Mouse (Mus musculus): Measurements from ENCODE around the gene Gcnt3.
A peak's percentile ranks its signal among the peaks of the same experiment; 100 is the strongest.

Gcnt3 gene

DNA sequence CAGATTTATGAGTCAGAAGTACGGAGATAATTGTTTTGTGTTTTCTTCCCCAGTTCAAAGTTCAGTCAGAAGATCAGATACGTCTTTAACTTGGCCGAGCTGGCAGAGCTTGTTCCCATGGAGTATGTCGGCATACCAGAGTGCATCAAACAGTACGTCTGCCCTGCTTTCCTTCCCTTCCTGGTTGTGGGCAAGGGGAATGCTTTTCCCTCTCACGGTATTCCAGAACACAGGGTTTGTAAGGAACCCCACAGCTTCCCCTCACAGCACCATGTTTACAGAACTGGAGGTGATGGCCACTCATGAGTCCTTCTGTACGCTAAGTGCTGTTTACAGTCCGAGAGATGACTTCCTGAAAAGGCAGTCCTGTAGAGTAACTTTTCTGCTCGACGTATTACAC is 34.4 kb downstream of the Gcnt3 start:
- no peak for DNase-seq (ENCODE audit: low spot score)

DNA sequence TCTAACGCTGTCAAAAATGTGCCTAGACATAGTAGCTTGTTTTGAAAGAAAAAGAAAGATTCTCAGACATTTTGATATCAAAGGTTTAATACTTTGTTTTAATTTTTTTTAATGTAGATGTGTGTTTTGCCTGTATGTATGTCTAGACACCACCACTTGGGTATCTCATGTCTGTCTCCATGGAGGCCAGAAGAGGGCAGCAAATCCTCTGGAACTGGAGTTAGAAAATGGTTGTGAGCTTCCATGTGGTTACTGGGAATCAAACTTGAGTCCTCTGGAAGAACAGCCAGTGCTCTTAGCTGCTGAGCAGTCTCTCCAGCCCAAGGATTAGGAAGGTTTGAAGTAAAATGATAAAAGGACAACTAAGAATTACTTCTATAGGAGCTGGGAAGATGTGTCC is 38.6 kb downstream of the Gcnt3 start:
- no peak for DNase-seq (ENCODE audit: low spot score)

DNA sequence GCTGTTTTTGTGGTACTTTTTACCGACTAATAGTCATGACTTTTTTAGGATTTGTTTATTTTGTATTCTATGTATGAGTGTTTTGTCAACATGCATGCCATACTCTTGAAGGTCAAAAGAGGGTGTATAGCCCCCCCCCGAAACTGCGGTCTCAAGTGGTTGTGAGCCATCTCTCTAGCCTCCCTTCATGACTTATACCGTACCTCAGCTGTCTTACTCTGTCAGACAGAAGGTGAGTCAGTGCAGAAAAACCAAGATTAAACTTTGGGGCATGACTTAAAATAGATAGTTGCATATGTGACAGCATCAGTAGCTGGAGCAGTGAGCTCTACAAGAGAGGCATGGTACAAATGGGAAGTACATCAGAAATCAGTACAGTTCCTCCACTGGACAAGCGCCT is 43.3 kb downstream of the Gcnt3 start:
- no peak for DNase-seq (ENCODE audit: low spot score)

DNA sequence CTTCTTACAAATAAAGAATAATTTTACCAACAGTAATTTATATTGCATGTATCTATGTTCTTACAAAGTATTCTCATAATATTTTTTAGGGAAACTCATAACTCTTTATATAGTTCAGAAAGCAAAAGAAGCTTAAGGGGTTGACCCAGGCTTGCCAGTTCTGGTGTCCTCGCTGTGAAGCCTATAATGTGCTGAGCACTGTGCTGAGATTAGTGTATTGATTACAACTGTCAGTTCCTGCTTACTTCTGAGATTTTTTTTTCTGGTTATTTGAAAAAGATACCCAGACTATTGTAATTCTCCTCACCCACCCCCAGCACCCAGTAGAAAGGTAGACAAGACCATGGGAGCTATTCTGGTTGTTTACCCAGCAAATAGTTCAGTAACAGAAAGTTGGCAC is 44.4 kb downstream of the Gcnt3 start:
- no peak for DNase-seq (ENCODE audit: low spot score)

DNA sequence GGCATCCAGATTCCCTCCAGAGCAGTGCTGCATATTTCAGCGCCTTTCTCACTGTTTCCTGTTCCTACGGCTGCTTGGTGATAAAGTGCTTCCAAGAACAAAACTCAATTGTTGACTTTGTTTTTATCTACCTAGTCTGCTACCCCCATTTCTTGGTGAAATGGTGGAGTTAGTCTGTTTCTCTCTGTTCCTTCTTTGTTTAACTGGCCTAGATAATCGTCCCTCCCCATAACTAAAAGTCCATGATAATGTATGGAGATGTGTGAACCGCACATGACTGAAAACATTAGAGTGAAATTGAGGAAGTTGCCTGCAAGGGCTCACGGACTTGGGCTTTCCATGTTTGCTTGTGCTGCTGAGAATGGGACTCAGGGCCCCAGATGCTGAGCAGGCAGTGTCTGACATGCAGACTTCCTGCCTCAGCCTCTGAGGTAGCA is 45.0 kb downstream of the Gcnt3 start:
- DNase-seq (ENCODE audit: low spot score) = no peak

DNA sequence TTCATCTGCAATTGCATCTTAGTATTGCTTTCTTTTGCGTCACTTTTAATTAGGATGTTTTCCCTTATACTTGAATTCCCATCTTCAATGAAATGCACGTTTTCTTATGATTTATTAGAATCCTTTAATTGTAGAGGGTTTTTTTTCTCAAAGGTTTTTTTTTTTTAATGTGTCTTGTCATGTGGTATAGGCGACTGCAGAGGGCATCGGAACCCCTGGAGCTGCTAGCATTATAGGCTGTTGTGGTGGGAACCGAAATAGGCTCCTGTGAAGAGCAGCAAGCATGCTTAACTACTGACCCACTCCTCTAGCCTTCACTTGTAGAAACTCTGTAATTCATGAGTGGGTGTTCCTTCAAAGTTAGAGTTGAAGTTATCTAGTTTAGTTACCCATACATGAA is 47.5 kb downstream of the Gcnt3 start:
- no peak for DNase-seq (ENCODE audit: low spot score)

DNA sequence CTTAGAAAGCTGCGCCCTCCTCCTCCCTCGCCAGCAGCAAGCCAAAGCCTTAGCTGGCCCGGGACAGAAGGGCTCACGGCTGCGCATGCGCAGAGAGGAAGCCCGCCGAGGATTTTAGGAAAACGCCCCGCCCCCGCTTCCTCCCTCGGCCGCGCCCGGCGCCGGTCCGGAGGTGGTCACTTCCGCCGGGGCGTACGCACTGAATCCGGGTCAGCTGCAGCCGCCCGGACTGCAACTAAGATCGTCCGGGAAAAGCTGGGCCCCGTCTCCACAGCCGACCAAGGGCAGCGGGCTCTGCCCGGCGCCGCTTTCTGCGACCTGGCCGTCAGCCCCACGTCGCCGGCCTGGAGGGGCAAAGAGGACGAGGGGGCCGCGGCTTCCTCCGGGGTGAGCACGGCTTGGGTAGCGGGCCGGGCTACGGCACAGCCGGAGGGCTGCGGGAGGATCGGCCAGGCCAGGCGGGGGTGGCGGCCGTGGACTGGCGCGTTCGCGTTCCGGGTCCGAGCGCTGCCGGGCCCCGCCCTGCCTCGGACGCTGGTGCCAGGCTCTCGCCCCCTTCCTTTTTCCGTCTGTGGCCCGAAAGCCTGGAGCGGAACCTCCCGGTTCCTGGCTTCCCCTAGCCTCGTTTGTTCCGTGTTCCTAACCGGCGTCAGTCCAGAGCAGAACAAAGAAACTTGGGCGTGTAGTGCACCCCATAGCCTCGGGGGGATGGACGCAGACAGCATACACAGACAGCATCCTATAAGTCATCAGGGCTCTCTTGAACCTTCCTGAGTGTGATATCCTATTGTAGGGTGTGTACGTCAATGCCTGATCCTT is 48.4 kb downstream of the Gcnt3 start, which contains the start of gene Bnip2:
TSS of gene Bnip2 (plus strand) at position 164 of the 819 bp plus-strand sequence.
- peak; percentile 71 for DNase-seq (ENCODE audit: low spot score)

DNA sequence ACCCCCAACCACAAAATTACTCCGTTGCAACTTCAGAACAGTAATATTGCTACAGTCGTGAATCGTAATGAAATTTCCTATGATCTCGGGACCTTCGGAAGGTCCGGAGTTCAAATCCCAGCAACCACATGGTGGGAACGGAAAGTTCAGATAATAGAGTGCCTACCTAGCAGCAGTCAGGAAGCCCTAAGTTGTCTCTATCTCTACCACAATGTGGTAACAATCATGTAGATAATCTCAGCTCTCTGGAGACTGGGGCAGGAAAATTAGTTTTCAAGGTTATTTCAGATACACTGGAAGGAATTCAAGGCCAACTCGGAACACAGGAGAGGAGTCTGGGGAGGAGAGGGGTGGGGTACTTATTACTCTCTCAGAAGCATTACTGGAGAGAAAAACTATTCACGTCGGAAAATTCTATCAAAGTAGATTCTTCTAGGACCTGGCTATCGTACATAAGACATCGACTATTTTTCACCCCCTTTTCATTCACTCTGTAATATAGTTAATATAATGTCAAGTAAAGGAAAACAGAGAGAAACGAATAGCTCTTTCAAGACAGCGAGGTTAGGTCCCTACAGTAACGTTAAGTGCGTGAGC is 49.1 kb downstream of the Gcnt3 start:
- DNase-seq (ENCODE audit: low spot score) = no peak

DNA sequence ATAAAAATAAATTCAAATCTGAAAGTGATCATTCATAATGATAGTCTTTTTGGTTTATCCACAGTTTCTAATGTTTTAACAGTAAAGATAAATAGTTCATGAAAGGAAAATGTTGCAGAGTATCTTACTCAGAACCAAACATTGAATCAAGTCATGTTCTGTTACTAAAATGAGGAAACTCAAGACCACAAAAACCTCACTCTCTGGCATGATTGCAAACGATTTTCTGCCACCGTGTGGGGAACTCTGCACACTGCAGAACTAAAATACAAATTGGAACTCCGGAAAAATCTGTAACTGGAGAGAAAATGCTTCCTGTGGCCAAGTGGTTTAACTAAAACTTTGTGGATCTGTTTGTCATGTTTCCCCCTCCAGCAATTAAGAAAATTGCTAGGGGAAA is 50.3 kb downstream of the Gcnt3 start:
- peak; percentile 69 for DNase-seq (ENCODE audit: low spot score)

DNA sequence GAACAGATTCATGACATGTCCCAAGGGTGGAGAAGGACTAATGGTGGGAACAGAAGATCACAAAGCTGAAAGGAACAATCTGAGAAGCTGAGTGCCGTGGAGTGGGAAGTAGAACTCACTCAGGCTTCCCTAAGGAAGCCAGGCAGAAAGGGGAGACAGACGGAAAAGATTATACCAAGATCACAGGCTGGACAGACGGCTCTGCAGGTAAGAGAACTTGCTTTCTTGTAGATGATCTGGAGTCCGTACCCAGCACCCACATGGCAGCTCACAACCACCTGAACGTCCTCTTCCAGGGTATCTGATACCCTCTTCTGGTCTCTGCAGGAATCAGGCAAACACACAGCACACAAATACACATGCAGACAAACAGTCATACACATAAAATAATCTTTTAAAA is 51.3 kb downstream of the Gcnt3 start:
- DNase-seq (ENCODE audit: low spot score) = no peak

DNA sequence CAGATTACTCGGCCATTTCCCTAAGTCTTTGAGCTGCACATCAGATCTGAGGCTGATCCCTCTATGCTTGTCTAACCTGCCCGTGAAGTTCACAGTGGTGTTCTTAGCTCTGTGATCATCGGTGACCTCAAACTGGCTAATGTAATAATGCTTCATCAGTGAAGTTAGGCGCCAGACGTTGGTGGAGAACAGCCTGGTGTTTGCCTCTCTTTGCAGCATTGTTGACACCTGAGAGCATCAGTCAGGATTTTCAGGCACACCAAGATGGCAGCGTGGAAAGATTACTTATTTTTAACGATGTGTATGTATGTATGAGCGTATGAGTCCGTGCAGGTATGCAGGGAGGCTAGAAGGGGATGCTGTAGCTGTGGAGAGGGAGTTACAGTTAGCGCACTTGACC is 51.8 kb downstream of the Gcnt3 start:
- DNase-seq (ENCODE audit: low spot score) = no peak

DNA sequence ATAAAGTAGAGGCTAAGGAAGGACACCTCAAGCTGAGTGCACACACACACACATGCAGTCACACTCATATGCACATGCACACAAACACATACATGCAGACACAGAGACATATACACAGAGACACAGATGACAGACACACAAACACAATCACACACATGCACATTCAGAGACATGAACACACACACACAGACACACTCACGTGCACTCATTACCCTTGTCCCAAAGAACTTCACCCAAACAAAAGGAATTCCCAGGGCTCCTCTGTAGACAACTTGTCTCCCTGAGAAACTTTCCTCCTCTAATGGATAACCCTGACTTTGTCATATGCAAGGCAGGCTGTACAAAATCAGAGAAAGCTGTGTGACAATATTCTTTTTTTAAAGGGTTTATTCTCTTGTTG is 52.4 kb downstream of the Gcnt3 start:
- no peak for DNase-seq (ENCODE audit: low spot score)
